Mouse (Mus musculus) layer of hippocampus, adult 9-10 months (tissue): ENCODE measurements around the gene Ptpra.

ENCODE experiments used
- DNase-seq: peaks from one replicate; pipeline ENCODE4 v3.0.0; 2022; ENCODE audit warnings: low spot score

The Ptpra gene

DNA sequence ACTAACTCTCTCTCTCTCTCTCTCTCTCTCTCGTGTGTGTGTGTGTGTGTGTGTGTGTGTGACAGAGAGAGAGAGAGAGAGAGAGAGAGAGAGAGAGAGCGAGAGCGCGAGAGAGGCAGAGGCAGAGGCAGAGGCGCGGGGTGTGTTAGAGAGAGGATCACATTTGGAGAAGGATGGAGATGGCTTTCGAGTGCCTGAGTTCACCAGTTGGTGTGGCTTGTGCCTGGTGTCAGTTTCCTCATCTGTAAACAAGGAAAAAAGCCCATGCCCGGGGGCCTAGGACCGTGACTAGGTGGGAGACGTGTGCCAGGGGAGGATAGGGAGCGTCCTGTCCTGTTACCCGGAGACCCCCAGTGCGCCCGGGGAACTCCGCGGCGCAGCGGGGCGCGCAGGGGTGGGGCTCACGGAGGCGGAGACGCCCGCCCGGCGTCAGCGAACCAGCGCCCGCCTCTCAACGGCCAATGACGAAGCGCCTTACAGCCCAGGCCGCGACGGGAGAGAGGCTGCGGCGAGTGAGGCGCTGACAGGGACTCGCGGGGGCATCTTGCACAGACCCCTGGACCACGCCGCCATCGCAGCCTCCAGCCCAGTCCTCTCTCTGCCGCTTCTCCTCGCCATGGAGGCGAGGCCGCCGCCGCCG lies at the start of gene Ptpra:
Gene Ptpra, plus strand, starts transcription at position 485 of the 640 bp plus-strand sequence.
- DNase-seq = peak; percentile 77

DNA sequence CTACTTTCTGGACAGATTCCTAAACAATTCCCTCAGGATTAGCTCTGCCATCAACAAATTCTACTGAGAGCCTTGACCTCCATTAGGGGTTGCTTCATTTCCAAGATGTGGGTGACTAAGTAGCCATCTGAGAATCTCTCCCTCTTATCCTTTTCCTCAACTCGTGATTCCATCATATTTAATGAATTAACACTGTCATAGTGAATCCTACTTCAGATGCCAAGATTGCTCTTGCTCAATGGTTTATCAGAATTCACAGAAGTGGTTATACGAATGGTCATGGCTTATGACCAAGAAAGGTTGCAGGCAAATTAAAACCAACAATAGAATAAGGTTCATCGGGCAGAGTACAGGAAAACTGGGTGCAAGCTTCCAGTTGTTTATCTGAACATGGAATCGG lies 48.2 kb upstream of the Ptpra start:
- no peak for DNase-seq

GRCm38 (mm10) chr2:130404939-130405338 lies 45.1 kb upstream of the Ptpra start, which contains the start of the genes Gm28372 and 1700020A23Rik:
Gm28372 (plus strand) TSS chr2:130405239.
1700020A23Rik (plus strand) TSS chr2:130405259.
- no peak for DNase-seq

GRCm38 (mm10) chr2:130406178-130406577 lies 43.9 kb upstream of the Ptpra start, which contains the start of gene Tmem239:
Tmem239 (plus strand) TSS chr2:130406478.
- DNase-seq = no peak

- DNase-seq = no peak
These were observed 41.9 kb upstream of the Ptpra start for GRCm38 (mm10) chr2:130408194-130408593.

DNA sequence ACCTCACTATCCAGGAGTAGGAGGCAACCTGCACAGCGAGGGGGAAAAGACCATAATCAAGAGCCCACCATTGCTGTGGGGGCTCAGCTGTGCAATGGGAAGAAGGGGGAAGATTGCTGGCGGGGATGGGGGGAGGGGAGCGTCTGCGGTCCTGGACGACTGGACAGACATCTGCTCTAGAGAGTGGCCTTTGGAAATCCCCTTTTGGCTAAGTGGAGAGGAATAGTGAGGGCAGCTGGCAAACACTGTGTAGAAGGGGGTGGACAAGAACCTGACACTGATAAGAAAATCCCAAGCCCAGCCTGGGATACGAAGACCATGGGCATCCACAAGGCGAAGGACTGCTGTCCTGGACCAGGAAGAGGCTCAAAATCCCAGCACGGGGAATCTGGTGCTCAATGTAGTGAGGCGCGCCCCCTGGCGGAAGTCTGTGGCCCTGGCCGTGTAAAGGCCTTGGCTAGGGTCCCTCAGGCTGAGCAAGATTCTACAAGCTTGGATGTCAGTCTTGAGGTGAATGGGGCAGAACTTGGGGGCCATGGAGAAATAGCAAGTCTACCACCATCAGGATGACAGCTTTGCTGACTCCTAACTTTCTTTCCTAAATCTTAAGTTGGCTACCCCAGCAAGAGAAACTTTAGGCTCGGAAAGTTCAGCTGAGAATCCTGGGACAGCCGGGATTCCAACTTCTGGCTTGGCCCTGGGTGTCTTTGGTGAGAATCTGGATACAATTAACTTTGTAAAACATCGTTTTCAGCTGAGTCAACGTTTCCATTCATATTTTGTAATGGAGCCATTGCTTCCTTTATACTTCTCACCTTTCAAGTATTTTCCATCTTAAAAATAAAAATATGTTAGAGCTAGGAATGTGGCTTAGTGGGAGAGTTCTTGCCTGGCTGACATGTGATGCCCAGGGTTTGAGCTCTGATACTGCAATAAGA lies 38.3 kb upstream of the Ptpra start:
- peak; percentile 77 for DNase-seq

DNA sequence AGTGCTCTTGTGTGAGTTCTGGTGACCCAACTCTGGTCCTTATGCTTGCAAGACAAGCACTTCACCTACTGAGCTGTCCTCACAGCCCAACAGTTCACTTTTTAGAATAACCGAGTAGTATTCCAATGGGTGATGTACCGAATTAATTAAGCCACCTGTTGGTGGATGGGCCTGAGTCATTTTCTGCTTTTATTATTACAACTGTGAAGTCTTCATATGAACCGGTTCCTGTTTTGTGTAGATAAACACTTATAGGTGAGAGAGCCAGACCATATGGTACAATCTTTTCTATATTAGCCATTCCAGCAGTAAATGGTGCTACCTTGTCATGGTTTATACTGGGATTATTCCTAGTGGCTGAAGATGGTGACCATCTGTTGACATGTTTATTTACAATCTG lies 37.3 kb upstream of the Ptpra start:
- DNase-seq = no peak

DNA sequence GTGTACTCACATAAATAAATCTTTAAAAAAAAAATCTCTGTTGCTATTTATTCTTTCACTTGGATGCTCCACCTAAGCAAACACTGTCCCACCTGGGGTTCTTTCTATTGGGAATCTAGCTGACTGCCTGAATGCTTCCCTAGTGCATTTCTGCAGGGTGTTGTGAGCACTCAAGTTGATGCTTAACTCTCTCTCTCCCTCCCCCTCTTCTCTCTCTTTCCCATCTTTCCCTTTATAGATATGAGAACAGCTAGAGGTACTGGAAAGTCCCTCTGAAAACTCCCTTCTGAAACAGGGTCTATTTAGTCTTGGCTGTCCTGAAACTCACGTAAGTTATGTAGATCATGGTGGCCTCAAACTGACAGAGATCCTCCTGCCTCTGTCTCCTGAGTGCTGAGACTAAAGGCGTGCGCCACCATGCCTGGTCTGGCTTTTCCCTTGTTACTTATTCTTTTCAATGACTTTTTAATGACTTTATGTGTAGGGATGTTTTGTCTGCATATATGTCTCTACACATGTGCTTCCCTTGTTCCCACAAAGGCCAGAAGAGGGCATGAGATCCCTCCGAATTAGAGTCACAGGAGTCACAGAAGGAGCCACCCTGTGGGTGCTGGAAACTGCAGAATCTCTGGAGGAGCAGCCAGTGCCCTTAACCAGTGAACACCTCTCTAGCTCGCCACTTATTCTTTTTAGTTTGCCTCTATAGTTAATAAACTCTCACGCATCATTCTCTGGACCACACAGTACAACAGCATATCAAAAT lies 35.8 kb upstream of the Ptpra start:
- no peak for DNase-seq

GRCm38 (mm10) chr2:130421781-130422620 lies 28.1 kb upstream of the Ptpra start:
- DNase-seq = no peak

DNA sequence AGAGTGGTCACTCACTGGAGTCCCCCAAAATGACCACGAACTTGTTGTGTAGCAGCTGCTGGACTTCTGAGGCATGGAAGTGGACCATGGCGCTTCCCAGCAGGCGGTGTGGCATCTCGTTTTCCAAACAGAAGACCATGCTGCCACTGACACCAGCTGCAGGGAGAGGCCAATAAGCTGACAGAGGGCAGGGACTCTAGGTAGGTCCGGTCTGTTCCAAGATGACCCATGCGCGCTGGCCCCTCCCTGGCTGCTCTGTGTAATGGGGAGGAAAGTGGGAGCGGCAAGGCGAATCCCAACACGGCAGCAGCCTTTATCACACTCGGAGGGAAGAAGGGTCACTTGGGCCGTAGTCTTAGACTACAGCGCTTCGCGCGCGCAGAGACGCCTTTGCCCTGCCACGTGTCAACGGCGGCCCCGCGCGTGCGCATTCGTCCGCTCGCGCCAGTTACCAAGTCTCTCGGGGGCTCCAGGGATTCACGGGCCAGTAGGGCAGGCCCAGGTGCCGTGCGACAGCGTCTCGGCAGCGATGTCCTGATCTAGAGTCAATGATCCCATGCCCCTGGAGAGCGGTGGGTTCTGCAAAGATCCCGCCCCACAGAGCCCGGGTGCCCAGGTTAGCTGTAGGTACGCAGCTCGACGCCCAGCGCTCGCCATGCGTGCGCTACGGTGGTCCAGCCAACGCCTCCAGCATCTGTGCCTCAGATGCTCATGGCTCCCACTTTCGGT lies 26.5 kb upstream of the Ptpra start:
- peak; percentile 67 for DNase-seq

DNA sequence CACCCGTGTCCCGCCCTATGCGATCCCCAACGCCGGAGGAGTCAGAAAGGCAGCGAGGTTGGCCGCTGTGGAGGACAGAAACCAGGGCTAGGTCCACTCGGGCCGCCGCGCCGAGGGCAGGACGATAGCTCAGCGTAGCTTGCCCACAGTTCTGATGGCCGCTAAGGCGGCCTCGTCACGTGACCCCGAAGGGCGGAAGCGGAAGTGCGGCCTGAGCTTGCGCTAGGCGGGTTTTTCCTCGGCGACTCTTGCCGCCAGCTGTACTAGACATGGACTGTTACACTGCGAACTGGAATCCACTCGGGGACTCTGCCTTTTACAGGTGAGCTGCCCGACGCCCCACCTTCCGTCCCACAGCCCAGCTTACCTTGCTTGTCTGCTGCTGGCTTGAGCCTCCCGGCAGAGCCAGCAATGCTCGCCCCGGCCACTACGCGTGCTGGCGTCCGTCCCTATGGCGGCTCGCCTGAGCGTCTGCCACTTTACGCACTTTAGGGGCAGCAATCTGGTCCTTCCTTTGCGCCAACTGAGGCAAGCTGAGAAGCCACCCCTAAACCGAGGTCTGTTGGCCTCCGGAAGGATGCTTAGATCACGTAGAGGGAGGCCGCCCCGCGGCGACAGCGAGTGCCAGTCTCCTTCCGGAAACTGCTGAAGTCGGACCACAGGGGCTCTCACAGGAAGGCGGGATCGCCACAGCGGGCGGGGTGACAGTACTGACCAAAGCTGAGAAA lies 25.8 kb upstream of the Ptpra start, which contains the start of the genes Vps16 and Pced1a:
Gene Vps16, plus strand, starts transcription at position 214 of the 728 bp plus-strand sequence.
Gene Pced1a, minus strand, starts transcription at position 576 of the 728 bp plus-strand sequence.
- peak; percentile 80 for DNase-seq

DNA sequence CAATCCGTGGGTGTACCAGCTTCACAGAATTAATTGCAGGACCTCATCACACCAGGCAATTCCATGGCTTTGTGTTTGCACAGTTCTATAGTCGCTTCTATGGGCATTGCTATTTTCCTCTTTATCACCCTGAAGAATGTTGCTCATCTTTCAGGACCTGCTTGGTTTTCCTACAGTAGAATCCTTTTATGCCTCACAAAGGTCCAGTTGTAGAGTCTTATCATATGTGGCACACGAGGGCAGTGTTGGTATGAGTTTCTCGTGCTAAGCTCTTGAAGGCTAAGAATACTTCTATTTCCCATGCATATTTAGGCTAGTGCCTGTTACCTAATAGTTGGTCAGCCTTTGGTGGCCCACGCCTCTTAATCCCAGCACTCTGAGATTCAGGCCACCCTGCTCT lies 25.0 kb upstream of the Ptpra start:
- no peak for DNase-seq

- no peak for DNase-seq
These were observed 20.2 kb upstream of the Ptpra start for GRCm38 (mm10) chr2:130429851-130430250.

- DNase-seq = no peak
These were observed 19.6 kb upstream of the Ptpra start for GRCm38 (mm10) chr2:130430484-130430883.

DNA sequence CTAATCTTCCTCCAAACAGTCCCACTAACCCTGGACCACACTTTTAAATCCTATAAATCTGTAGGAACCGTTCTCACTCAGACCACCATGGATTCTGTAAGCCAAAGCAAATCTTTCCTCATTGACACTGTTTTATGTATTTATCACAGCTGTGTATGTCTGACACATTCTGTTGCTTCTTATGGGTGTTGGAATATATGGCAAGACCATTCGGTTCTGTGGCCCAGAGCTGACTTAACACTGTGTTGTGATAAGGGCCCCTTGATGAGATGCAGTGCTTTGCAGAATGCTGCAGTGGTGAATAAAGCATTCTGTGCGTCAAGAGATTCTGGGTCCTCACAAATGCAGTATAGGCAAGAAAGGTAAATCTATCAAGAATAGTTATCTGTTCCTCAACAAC lies 17.9 kb upstream of the Ptpra start:
- no peak for DNase-seq

DNA sequence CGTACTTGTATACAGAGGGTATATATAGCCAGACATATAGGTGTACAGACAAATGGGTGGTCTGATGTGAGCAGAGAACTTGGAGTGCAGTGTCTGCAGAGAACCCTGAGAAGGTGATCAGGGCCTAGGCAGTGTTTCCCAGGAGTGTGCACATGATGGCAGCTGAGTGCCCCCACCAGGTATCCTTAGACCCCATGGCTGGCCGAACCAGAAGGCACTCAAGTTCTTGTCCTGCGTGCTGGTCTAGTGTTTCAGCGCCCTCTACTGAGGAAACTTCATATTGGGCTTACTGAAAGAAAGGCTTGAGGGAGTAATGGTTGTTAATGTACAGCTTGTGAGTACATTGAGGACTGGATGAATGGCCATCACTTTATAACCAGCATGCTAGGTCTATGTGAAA lies 16.9 kb upstream of the Ptpra start:
- peak; percentile 67 for DNase-seq

DNA sequence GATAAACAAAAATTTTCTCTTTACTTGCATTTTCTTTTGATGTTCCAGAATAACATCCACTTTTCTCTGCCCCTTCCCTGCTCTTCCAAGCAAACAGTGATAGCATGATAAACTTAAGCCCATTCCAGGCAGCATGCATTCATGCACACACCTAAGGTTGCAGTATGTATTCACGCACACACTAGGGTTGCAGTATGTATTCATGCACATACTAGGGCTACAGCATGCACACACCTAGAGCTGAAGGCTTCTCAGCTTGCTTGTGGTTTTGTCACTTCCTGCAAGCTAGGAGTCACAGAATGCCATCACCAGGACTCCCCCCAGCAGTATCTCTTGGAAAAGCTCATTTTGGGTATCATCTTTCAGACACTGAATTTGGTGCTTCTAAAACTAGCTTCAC lies 13.3 kb upstream of the Ptpra start:
- DNase-seq = no peak

GRCm38 (mm10) chr2:130438861-130439260 lies 11.2 kb upstream of the Ptpra start:
- DNase-seq = no peak

DNA sequence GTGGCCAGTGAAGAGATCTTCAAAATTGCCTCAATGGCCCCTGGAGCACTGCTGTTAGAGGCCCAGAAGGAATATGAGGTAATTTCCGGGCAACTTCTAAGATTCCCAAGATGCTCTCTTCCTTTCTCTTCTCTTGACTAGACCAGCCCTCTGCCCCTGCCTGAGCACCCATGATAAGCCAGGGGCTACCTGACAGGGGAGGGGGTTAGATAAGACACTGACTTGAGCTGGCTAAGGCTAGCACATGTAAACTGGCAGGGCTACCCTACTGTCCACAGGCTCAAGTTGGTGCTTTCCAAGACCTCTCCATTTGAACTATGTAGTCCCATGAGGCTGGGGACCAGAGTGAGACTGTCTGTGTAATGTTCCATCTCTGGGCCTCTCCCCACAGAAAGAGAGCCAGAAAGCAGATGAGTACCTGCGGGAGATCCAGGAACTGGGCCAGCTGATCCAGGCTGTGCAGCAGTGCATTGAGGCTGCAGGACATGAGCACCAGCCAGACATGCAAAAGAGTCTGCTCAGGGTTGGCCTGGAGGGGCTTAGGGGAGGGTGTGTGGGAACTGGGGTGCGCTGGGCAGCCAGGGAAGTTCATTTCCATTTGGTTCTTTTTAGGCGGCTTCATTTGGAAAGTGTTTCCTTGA lies 10.1 kb upstream of the Ptpra start:
- DNase-seq = no peak
